Mouse (Mus musculus): ENCODE results near the gene Olfr372. TPM values are rescaled to one million over a fixed set of nuclear protein-coding genes. Genes with fewer than 3 reads are reported as not detected.
"Not testable (repeated sequence)": the region's sequence is repeated elsewhere in the genome, so short reads cannot be mapped to it uniquely, and the experiment has no call there.

Olfr372 gene
- polyA plus RNA-seq (2015; fragmentation: Nextera tagmentation; extraction: Ambion mirVana) = not detected in 2 replicates

DNA sequence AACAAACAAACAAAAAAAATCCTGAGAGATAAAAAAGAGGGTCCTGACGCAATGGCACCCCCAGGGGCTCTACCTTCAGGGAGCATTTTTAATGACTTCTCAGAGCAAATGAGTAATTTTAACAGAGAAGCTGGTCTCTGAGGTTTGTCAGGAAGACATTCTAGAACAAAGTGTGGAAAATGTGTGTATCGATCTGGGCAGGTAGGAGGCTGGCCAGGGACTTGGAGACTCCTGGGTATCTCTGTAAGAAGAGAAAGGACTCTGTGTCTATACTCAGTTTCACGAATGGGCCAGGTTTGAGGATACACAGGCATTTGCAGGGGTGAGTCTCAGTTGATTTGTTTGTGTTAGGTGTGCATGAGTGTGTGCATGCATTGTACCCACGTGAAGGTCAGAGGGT lies at the start of gene Olfr372:
Gene Olfr372, plus strand, starts transcription at position 301 of the 400 bp plus-strand sequence.
- 78% methylated on average over 4 of the region's 4 CpGs for WGBS
- not testable (repeated sequence) for H3K9ac ChIP-seq (ENCODE audit: low read length); H3K27ac ChIP-seq (replicated peaks); H3K4me3 ChIP-seq (ENCODE audit: low read depth, low read length); ATAC-seq (ENCODE audit: low FRiP score, low TSS enrichment); H3K9me3 ChIP-seq (ENCODE audit: control insufficient read depth, low read length); H3K36me3 ChIP-seq (ENCODE audit: control insufficient read depth, insufficient read depth, low read length); H3K4me2 ChIP-seq (replicated peaks; ENCODE audit: low read depth); H3K4me1 ChIP-seq (replicated peaks; ENCODE audit: control insufficient read depth, insufficient read depth); DNase-seq (ENCODE audit: low spot score); H3K27me3 ChIP-seq (ENCODE audit: control insufficient read depth, insufficient read depth, low read length)

DNA sequence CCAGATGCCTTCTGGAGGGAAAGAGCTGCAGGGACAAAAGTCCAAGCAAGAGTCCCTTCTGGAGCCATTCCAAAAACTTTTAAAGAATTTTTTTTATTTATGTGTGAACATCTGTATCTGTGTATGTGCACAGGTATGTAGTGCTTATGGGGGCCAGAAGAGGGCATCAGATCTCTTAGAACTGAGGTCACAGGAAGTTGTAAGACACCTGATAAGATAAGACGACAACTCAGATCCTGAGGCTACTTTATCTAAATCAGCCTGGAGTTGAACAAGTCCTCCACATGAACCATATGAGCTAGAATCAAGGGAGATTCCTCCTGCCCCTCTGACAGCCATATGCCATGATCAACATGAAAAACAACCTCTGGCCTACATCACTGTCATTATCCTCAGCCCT lies 41.6 kb upstream of the Olfr372 start:
- 73% methylated on average over 1 of the region's 1 CpGs for WGBS
- no peak for ATAC-seq (ENCODE audit: low FRiP score, low TSS enrichment)
- Histone ChIP-seq H3K27me3 (ENCODE audit: control insufficient read depth, insufficient read depth, low read length) (no peaks in the 10 kb centered on the region), H3K9ac (ENCODE audit: low read length) (no peak overlapping the region), H3K36me3 (ENCODE audit: control insufficient read depth, insufficient read depth, low read length) (no peaks in the 10 kb centered on the region), H3K9me3 (ENCODE audit: control insufficient read depth, low read length) (no peaks in the 10 kb centered on the region), H3K4me3 (ENCODE audit: low read depth, low read length) (no peak overlapping the region), H3K27ac (replicated peaks) (no peak overlapping the region), H3K4me2 (replicated peaks; ENCODE audit: low read depth) (no peak overlapping the region), H3K4me1 (replicated peaks; ENCODE audit: control insufficient read depth, insufficient read depth) (no peaks in the 10 kb centered on the region)
- no peak for TF ChIP-seq CTCF (IDR thresholded peaks at IDR 0.05; ENCODE audit: low read depth)
- no peak for TF ChIP-seq EP300 (optimal IDR thresholded peaks at IDR 0.05)
- DNase-seq (ENCODE audit: low spot score) = no peak

DNA sequence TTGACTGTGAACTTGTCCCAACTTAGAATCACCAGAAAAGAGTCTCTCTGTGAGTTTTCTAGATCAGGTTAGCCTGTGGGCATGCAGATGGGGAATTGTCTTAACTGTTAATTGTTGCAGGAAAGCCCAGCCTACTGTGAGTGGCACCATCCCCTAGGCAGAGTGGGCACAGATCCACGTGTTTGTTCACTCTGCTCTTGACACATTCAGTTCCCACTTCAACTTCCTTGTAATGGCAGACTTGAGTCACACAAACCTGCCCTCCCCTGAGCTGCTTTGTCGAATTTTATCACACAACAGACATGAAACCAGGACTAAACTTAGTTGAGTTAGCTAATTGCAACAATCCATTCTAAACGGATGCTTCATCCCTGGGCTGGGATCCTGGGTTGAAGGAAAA lies 40.8 kb upstream of the Olfr372 start:
- WGBS = 73% methylated on average over 3 of the region's 3 CpGs
- ATAC-seq (ENCODE audit: low FRiP score, low TSS enrichment) = no peak
- DNase-seq (ENCODE audit: low spot score) = no peak

DNA sequence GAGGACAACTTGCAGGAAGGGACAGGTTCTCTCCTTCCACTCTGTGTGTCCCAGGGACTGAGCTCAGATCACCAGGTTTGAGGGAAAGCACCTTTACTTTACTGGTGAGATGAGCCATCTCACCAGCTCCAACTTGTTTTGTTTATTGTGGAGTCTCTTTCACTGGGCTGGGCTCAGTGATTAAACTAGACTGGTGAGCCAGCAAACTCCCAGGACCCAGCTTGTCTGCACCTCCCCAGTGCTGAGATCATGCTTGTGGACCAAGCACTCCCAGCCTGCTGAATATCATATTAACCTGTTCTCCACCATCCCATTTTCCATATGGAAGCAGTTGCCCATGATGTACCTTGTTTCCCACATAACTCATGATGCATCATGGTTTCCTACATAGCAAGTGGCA lies 38.1 kb upstream of the Olfr372 start:
- Histone ChIP-seq H3K4me3 (ENCODE audit: low read depth, low read length) (no peak overlapping the region), H3K27ac (replicated peaks) (no peak overlapping the region), H3K4me2 (replicated peaks; ENCODE audit: low read depth) (no peak overlapping the region), H3K27me3 (ENCODE audit: control insufficient read depth, insufficient read depth, low read length) (no peaks in the 10 kb centered on the region), H3K4me1 (replicated peaks; ENCODE audit: control insufficient read depth, insufficient read depth) (no peaks in the 10 kb centered on the region), H3K36me3 (ENCODE audit: control insufficient read depth, insufficient read depth, low read length) (no peaks in the 10 kb centered on the region), H3K9ac (ENCODE audit: low read length) (no peak overlapping the region), H3K9me3 (ENCODE audit: control insufficient read depth, low read length) (no peaks in the 10 kb centered on the region)
- no peak for DNase-seq (ENCODE audit: low spot score)
- peak; percentile 68; the same call in 1 of the 2 replicates for ATAC-seq (ENCODE audit: low FRiP score, low TSS enrichment)
- no peak for TF ChIP-seq CTCF (IDR thresholded peaks at IDR 0.05; ENCODE audit: low read depth)
- TF ChIP-seq EP300 (optimal IDR thresholded peaks at IDR 0.05) = no peak

More for the DNA sequence above, 40.8 kb upstream of the Olfr372 start:
- Histone ChIP-seq H3K9ac (ENCODE audit: low read length) (no peak overlapping the region), H3K4me1 (replicated peaks; ENCODE audit: control insufficient read depth, insufficient read depth) (no peaks in the 10 kb centered on the region), H3K27ac (replicated peaks) (no peak overlapping the region), H3K4me2 (replicated peaks; ENCODE audit: low read depth) (no peak overlapping the region), H3K27me3 (ENCODE audit: control insufficient read depth, insufficient read depth, low read length) (no peaks in the 10 kb centered on the region), H3K4me3 (ENCODE audit: low read depth, low read length) (no peak overlapping the region), H3K9me3 (ENCODE audit: control insufficient read depth, low read length) (no peaks in the 10 kb centered on the region), H3K36me3 (ENCODE audit: control insufficient read depth, insufficient read depth, low read length) (no peaks in the 10 kb centered on the region)
- no peak for TF ChIP-seq CTCF (IDR thresholded peaks at IDR 0.05; ENCODE audit: low read depth)
- no peak for TF ChIP-seq EP300 (optimal IDR thresholded peaks at IDR 0.05)

DNA sequence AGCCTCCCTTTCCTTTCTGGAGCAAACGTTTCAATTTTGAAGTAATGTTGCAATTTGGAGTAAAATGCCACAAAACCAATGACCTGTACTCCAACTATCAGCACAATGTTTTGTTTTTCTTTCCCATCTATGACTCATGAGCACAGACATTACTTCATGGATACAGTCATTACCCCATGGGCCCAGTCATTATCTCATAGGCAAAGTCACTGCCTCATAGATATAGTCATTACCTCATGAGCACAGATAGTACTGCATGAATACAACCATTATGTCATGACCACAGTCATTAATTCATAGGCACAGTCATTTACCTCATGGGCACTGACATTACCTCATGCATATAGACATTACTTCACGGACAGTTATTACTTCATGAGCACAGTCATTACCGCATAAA lies 35.1 kb upstream of the Olfr372 start:
- TF ChIP-seq CTCF (IDR thresholded peaks at IDR 0.05; ENCODE audit: low read depth) (no peak), EP300 (optimal IDR thresholded peaks at IDR 0.05) (no peak)
- Histone ChIP-seq H3K27me3 (ENCODE audit: control insufficient read depth, insufficient read depth, low read length) (no peaks in the 10 kb centered on the region), H3K9ac (ENCODE audit: low read length) (no peak overlapping the region), H3K36me3 (ENCODE audit: control insufficient read depth, insufficient read depth, low read length) (no peaks in the 10 kb centered on the region), H3K4me1 (replicated peaks; ENCODE audit: control insufficient read depth, insufficient read depth) (no peaks in the 10 kb centered on the region), H3K27ac (replicated peaks) (no peak overlapping the region), H3K4me2 (replicated peaks; ENCODE audit: low read depth) (no peak overlapping the region), H3K4me3 (ENCODE audit: low read depth, low read length) (no peak overlapping the region), H3K9me3 (ENCODE audit: control insufficient read depth, low read length) (no peaks in the 10 kb centered on the region)
- 75% methylated on average over 3 of the region's 3 CpGs for WGBS
- ATAC-seq (ENCODE audit: low FRiP score, low TSS enrichment) (peak; percentile 69), DNase-seq (ENCODE audit: low spot score) (no peak)

DNA sequence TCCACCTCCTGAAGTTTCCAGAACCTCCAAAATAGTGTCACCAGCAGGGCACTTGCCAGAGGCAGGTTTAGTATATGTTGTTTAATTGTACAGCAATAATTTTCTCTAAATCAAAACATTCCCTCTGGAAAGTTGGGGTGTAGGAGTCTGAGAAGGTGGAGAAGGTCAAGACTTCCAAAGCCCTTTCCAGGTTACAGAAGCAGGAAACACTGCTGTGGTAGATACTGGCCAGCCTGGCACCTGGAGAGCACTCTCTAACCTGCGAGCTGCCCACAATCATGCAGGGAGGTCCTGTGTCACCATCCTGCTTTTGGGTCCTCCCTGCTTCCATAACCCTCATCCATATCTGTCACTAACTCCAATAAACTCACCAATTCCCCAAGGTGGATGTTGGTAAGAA lies 34.3 kb upstream of the Olfr372 start:
- H3K9me3 ChIP-seq (ENCODE audit: control insufficient read depth, low read length) = no peaks in the 10 kb centered on the region
- H3K4me3 ChIP-seq (ENCODE audit: low read depth, low read length) = no peak overlapping the region
- WGBS = 94% methylated on average over 1 of the region's 1 CpGs
- no peak overlapping the region for H3K4me2 ChIP-seq (replicated peaks; ENCODE audit: low read depth)
- H3K4me1 ChIP-seq (replicated peaks; ENCODE audit: control insufficient read depth, insufficient read depth) = no peaks in the 10 kb centered on the region
- H3K27ac ChIP-seq (replicated peaks) = no peak overlapping the region
- no peaks in the 10 kb centered on the region for H3K27me3 ChIP-seq (ENCODE audit: control insufficient read depth, insufficient read depth, low read length)
- no peak for ATAC-seq (ENCODE audit: low FRiP score, low TSS enrichment)
- TF ChIP-seq EP300 (optimal IDR thresholded peaks at IDR 0.05) = no peak
- TF ChIP-seq CTCF (IDR thresholded peaks at IDR 0.05; ENCODE audit: low read depth) = no peak
- H3K36me3 ChIP-seq (ENCODE audit: control insufficient read depth, insufficient read depth, low read length) = no peaks in the 10 kb centered on the region
- no peak for DNase-seq (ENCODE audit: low spot score)
- no peak overlapping the region for H3K9ac ChIP-seq (ENCODE audit: low read length)

Measured in stomach, postnatal 0 days (tissue).